Mouse (Mus musculus) heart, embryonic 14.5 days (tissue): ENCODE data around the gene Dpp8. TPM values are rescaled to one million over a fixed set of nuclear protein-coding genes. Genes with fewer than 3 reads are reported as not detected.
A peak's percentile ranks its signal among the peaks of the same experiment; 100 is the strongest.

Experiments used
- ATAC-seq: fragments of 200-750 bp; cut with Nextera tagmentation; 2 replicates; pipeline ENCODE4 v1.8.0; 2017; ENCODE audit warnings: low read depth, moderate TSS enrichment; ENCODE audit not compliant: insufficient number of reproducible peaks, insufficient read depth, low FRiP score
- H3K27ac ChIP-seq, 2 experiments: fragments of 200-500 bp in 1 of 2; fragments of 300-500 bp in 1 of 2; sonication (generic) in 1 of 2; replicated peaks in 1 of 2; 2 replicates each; pipeline ENCODE4 v1.5.1; 2012 to 2014; ENCODE audit warnings: low read depth in 2 of 2, low read length in 2 of 2, control low read depth in 1 of 2, mild to moderate bottlenecking in 1 of 2, mixed read lengths in 1 of 2; ENCODE audit not compliant: control insufficient read depth in 1 of 2, insufficient read depth in 1 of 2
- H3K27me3 ChIP-seq: fragments of 300-500 bp; sonication (generic); 2 replicates; pipeline ENCODE4 v1.6.1; 2014; ENCODE audit warnings: mild to moderate bottlenecking, low read length, control low read depth; ENCODE audit not compliant: control insufficient read depth, insufficient read depth
- H3K36me3 ChIP-seq: fragments of 300-500 bp; sonication (generic); 2 replicates; pipeline ENCODE4 v1.6.1; 2014; ENCODE audit warnings: mild to moderate bottlenecking, control low read depth, low read length, mixed read lengths; ENCODE audit not compliant: control insufficient read depth, insufficient read depth
- H3K4me1 ChIP-seq, 2 experiments: fragments of 200-500 bp in 1 of 2; fragments of 300-500 bp in 1 of 2; sonication (generic) in 1 of 2; 2 replicates each; pipeline ENCODE4 v1.6.1; 2012 to 2014; ENCODE audit warnings: low read length in 2 of 2, control low read depth in 1 of 2, mixed read lengths in 1 of 2; ENCODE audit not compliant: control insufficient read depth in 2 of 2, insufficient read depth in 2 of 2
- H3K4me2 ChIP-seq: fragments of 300-500 bp; sonication (generic); 2 replicates; pipeline ENCODE4 v1.6.1; 2014; ENCODE audit warnings: mild to moderate bottlenecking, low read length
- H3K4me3 ChIP-seq, 2 experiments: fragments of 200-500 bp in 1 of 2; fragments of 300-500 bp in 1 of 2; sonication (generic) in 1 of 2; 2 replicates each; pipeline ENCODE4 v1.5.1; 2012 to 2014; ENCODE audit warnings: low read length in 2 of 2, mild to moderate bottlenecking in 2 of 2, control low read depth in 1 of 2, low read depth in 1 of 2, moderate library complexity in 1 of 2; ENCODE audit not compliant: control insufficient read depth in 1 of 2, insufficient read depth in 1 of 2
- H3K9ac ChIP-seq: fragments of 300-500 bp; sonication (generic); 2 replicates; pipeline ENCODE4 v1.6.1; 2014; ENCODE audit warnings: mild to moderate bottlenecking, low read length
- H3K9me3 ChIP-seq: fragments of 300-500 bp; sonication (generic); 2 replicates; pipeline ENCODE4 v1.6.1; 2016; ENCODE audit warnings: low read length, control low read depth; ENCODE audit not compliant: control insufficient read depth
- WGBS: fragments of 180-500 bp; shearing (Covaris S2); extraction: QIAGEN DNeasy Blood & Tissue Kit; methylation state at CpG from one replicate; pipeline ENCODE4 v1.1.7; 2014; 5-methylcytosine and 5-hydroxymethylcytosine counted together
- polyA plus RNA-seq: library from polyadenylated mRNA; unstranded; fragments of >200 nt; fragmentation: Nextera tagmentation; extraction: Ambion mirVana; gene quantifications from 2 replicates; pipeline ENCODE4 v1.2.1, GENCODE M21; 2014

The Dpp8 gene
- polyA plus RNA-seq, 1 experiment from 2014 or later: 27.9 TPM

DNA sequence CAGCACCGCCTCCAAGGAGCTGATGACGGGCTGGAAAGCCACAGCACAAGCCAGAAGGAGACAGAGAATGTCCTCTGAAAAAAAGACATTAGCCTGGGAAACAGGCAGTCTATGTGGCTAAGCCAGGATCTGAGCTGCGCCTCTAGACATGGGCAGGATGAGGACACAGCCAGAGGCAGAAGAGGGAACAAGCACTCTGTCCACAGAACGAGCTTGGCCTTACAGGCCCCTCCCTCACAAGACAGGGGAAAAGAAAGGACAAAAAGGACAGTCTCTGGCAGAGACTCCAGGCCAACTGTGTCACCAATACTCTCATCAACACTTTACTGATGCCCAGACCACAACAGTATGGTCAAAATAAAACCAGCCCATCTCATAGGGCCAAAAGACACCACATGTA, 30.7 kb upstream of the Dpp8 start:
- H3K27ac ChIP-seq: no peak overlapping the region; a peak in 1 of 4 replicates
- no peaks in the 10 kb centered on the region for H3K4me1 ChIP-seq
- no peak for ATAC-seq
- H3K36me3 ChIP-seq: peaks cover 76% of the 10 kb centered on the region
- no peaks in the 10 kb centered on the region for H3K9me3 ChIP-seq
- 63% methylated on average over 4 of the region's 4 CpGs for WGBS
- no peak overlapping the region for H3K4me2 ChIP-seq
- H3K9ac ChIP-seq: no peak overlapping the region
- no peak overlapping the region for H3K4me3 ChIP-seq
- no peaks in the 10 kb centered on the region for H3K27me3 ChIP-seq

DNA sequence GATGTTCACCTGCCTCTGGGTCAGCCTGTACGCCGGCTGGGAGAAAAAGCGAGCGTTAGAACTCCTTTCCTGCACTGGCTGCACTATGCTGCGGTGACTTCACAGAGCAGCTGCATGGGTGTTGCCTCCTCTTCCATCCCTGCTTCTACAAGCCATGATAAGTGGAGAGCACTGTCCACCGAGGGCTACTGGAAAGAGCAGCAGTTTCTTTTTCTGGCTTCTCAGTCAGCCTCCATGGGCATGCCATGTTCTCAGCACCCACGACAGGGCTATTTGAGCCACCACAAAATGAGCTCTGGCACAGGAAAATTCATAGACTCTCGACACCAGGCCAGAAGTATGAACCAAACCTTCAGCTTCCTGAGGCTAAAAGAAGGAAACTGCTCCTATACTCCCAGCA, 26.5 kb upstream of the Dpp8 start:
- Histone ChIP-seq H3K4me3 (no peak overlapping the region), H3K9ac (no peak overlapping the region), H3K27ac (no peak overlapping the region), H3K4me1 (0 out of 4 replicates have a peak, but pooled peaks cover 0 to 2% of the 10 kb centered on the region in 2 experiments), H3K9me3 (no peaks in the 10 kb centered on the region), H3K36me3 (peaks cover 53% of the 10 kb centered on the region), H3K4me2 (no peak overlapping the region), H3K27me3 (no peaks in the 10 kb centered on the region)
- no peak for ATAC-seq
- WGBS: 87% methylated on average over 8 of the region's 8 CpGs

DNA sequence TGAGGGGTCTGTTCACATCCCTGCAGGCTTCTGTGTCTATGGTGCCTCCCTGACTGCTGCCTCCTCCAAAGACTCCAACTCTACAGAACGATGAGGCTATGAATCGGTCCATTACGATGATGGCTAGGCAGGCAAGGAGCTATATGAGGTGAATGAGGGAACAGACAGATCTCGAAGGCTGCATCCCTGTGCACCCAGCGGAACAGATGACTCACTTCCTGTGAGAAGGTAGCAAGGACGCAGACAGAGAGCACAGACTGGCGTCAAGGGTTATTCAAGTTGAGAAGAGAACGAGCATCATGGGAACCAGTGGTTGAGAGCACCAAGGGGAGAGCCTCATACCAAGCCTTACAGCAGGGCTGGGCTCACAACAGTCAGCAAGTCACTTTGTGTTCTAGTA, 21.6 kb upstream of the Dpp8 start:
- no peak for ATAC-seq
- H3K4me3 ChIP-seq: no peak overlapping the region
- H3K27ac ChIP-seq: no peak overlapping the region
- H3K27me3 ChIP-seq: no peaks in the 10 kb centered on the region
- H3K4me1 ChIP-seq: peaks cover 0 to 7% of the 10 kb centered on the region in 2 experiments; a peak in 2 of 4 replicates
- WGBS: 53% methylated on average over 8 of the region's 8 CpGs
- H3K36me3 ChIP-seq: peaks cover 19% of the 10 kb centered on the region
- no peak overlapping the region for H3K4me2 ChIP-seq
- no peak overlapping the region for H3K9ac ChIP-seq
- no peaks in the 10 kb centered on the region for H3K9me3 ChIP-seq

DNA sequence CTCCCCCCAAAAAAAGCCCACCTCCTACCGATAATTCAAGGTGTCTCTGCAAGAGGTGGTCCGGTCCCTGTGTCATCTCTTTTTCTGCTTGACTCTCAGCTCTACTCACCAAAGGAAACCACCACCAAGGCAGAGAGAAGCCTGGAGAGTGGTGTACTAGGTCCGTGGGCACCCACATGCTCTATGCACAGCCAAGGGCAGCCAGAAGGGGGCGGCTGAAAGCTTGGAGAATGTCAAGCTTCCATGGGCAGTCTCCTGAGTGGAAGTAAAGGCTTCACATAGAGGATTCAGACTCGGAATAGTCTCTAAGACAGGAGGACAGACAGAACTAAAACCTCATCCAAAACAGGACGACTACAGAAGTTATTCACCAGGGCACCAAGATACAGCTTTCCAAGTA, 20.9 kb upstream of the Dpp8 start:
- H3K27ac ChIP-seq: no peak overlapping the region
- whole genome bisulfite sequencing: 50% methylated on average over 6 of the region's 6 CpGs
- H3K27me3 ChIP-seq: no peaks in the 10 kb centered on the region
- no peaks in the 10 kb centered on the region for H3K9me3 ChIP-seq
- no peak overlapping the region for H3K9ac ChIP-seq
- H3K36me3 ChIP-seq: peaks cover 14% of the 10 kb centered on the region
- H3K4me1 ChIP-seq: peaks cover 2 to 14% of the 10 kb centered on the region in 2 experiments
- no peak overlapping the region for H3K4me2 ChIP-seq
- no peak overlapping the region for H3K4me3 ChIP-seq
- ATAC-seq: no peak

DNA sequence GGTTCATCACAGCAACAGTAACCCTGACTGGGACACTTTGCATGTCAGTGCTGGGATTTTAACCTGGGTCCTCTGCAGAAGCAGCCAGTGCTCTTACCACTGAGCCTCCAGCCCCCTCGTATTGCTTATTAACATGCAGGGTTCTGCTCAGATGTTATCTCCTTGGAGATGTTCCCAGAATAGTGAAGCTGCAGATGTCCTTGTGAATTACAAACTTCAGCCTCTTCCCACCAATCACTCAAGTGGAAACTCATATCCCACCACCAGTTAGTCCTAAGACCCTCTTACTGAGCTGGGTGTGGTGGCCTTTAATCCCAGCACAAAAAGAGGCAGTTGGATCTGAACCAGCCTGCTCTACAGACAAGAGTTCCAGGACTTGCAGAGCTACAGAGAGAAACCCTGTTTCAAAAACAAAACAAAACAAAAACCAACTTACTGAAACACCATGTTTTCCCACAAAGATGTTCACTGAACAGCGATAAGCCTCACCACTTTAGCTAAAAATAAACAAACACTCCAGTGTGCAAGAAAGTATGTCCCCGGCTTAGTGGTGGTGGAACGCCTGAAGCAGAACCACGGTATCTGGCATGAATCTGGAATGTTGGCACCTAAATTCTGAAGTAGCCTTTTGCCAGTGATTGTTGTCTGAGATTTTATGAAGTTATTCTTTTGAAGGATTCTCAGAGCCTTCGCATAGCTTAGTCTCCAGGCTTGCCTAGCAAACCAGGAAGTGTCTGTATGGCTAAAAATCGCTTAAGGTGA, 16.6 kb upstream of the Dpp8 start:
- no peaks in the 10 kb centered on the region for H3K9me3 ChIP-seq
- H3K4me3 ChIP-seq: no peak overlapping the region
- H3K27ac ChIP-seq: peak overlapping the region in 1 of 2 experiments; percentile 39; a peak in 1 of 4 replicates
- peaks cover 5 to 25% of the 10 kb centered on the region in 2 experiments for H3K4me1 ChIP-seq
- no peaks in the 10 kb centered on the region for H3K27me3 ChIP-seq
- WGBS: 27% methylated on average over 7 of the region's 7 CpGs
- H3K36me3 ChIP-seq: no peaks in the 10 kb centered on the region
- peak overlapping the region; percentile 7; the same call in 1 of the 2 replicates for H3K4me2 ChIP-seq
- H3K9ac ChIP-seq: 0 out of 2 replicates have a peak overlapping the region, but pooled peaks have one; percentile 18
- no peak for ATAC-seq

DNA sequence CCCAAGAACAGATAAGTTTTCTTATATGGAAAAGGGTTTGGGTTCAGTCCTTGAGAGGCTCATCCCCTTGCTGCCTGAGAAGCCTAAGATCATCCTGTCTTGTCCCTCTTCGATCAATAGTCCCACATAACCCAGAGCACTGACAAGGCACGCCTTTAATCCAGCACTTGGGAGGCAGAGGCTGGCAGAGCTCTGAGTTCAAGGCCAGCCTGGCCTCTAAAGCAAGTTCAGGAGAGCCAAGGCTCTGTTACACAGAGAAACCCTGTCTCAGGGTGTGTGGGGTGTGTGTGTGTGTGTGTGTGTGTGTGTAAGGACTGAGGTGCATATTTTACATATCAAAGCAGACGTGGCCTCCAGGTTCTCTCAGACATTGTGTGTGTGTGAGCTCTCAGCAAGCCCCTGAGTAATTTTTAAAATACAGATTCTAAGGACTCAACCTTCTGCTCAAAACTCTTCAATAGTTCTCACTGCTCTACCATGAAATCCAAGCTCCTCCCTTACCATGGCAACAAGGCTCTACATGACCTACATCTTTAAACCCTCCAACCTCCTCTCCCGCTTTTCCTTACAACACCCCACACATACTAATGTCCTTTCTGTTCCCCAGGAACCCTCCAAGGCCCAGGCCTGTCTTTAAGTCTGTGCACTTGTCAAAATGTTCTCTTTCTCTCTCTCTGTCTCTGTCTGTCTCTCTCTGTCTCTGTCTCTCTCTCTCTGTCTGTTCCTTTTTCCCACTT, 15.8 kb upstream of the Dpp8 start:
- no peaks in the 10 kb centered on the region for H3K27me3 ChIP-seq
- peak overlapping the region; percentile 7; the same call in 1 of the 2 replicates for H3K4me2 ChIP-seq
- H3K4me3 ChIP-seq: no peak overlapping the region
- no peaks in the 10 kb centered on the region for H3K36me3 ChIP-seq
- no peaks in the 10 kb centered on the region for H3K9me3 ChIP-seq
- no peak for ATAC-seq
- WGBS: 75% methylated on average over 4 of the region's 4 CpGs
- peaks cover 5 to 26% of the 10 kb centered on the region in 2 experiments for H3K4me1 ChIP-seq
- H3K27ac ChIP-seq: peak overlapping the region in 1 of 2 experiments; percentile 39; a peak in 1 of 4 replicates
- H3K9ac ChIP-seq: 0 out of 2 replicates have a peak overlapping the region, but pooled peaks have one; percentile 18

DNA sequence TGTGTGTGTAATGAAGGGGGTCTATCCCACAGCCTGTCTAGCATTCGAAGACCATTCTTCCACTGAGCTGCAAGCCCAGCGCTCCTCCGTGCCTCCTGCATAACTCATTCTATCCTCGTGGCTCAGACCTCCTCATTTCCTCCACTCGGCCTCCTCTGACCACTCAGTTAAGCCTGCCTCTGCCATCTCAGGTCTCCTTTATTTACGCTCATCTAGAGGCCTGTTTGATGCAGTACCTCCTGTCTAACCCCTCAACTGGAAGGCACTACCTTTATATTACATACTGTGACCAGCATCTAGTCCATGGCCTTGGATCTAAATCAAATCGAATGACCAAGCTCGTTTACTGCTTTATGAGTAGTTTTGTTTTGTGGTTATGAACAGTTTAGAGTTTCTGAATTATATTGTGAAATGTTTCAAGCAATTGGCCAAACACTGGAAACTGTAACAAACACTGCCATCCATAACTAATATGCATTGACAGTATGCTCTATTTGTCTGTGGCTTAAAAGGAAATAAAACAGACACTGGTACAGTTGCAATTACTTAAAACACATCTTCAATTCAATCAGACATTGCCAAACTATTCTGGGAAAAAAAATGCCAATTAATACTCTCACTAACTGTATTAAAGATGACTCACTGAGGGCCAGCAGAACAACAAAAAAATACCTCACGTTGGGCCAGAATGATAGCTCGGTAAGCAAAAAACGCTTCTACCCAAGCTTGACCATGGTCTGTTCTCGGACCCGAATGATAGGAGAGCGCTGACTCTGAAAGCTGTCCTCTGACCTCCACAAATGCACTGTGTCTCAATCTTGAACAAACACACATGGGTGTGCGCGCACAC, 15.0 kb upstream of the Dpp8 start:
- no peaks in the 10 kb centered on the region for H3K27me3 ChIP-seq
- 85% methylated on average over 16 of the region's 16 CpGs for WGBS
- peaks cover 7 to 30% of the 10 kb centered on the region in 2 experiments for H3K4me1 ChIP-seq
- no peak overlapping the region for H3K9ac ChIP-seq
- no peaks in the 10 kb centered on the region for H3K36me3 ChIP-seq
- H3K9me3 ChIP-seq: no peaks in the 10 kb centered on the region
- H3K4me2 ChIP-seq: no peak overlapping the region
- no peak overlapping the region for H3K27ac ChIP-seq
- H3K4me3 ChIP-seq: no peak overlapping the region
- ATAC-seq: no peak
